Mouse (Mus musculus) brain, embryonic 14.5 days (tissue): ENCODE measurements around the gene Epo.

Source experiments
- CTCF ChIP-seq: fragments of 200-500 bp; IDR thresholded peaks from 2 replicates; pipeline ENCODE4 v1.5.1; 2012; ENCODE audit warnings: inconsistent platforms, mild to moderate bottlenecking, moderate library complexity, borderline replicate concordance; ENCODE audit not compliant: insufficient read depth, insufficient read length; ENCODE audit errors: extremely low read depth
- POLR2A ChIP-seq: fragments of 200-500 bp; IDR thresholded peaks from 2 replicates; pipeline ENCODE4 v1.6.1; 2012; ENCODE audit warnings: mild to moderate bottlenecking, inconsistent platforms, borderline replicate concordance; ENCODE audit not compliant: poor library complexity, insufficient read depth, insufficient read length, severe bottlenecking; ENCODE audit errors: extremely low read depth

DNA sequence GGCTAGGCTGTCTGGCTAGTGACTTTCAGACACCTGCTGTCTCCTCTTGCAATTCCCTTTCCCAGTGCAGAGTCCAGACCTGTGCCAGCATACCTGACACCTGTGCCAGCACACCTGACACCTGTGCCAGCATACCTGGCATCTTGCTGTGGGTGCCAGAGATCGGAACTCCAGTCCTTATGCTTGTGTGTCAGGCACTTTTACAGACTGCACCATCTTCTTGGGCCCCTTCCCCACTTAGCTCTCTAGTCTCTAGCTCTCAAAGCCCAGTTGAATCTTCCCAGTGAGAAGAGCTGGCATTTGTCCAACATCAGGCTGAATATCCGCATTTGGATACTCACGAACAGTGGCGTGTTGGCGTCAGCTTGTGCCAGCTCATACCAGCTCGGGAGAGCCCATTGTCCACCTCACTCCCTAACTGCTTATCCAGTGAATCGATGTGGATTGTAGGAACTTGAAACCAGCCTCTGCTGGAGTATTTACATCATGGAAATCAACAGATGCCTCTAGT lies 6.3 kb upstream of the Epo start:
- no peak for TF ChIP-seq CTCF
- no peak for TF ChIP-seq POLR2A
